Mouse (Mus musculus): Measurements from ENCODE around the gene Dnajc4.

- TF ChIP-seq POLR2A (IDR thresholded peaks at IDR 0.05; ENCODE audit: insufficient read depth, low read depth, low read length), result peak; percentile 74
- peak; percentile 43 for TF ChIP-seq CTCF (IDR thresholded peaks at IDR 0.05)
Measured at GRCm38 (mm10) chr19:6992011-6992858, at the start of gene Dnajc4.
